Mouse (Mus musculus): ENCODE results near the gene Prpf19. TPM values are rescaled to one million over a fixed set of nuclear protein-coding genes. Genes with fewer than 3 reads are reported as not detected.

The Prpf19 gene
- polyA plus RNA-seq, 1 experiment from 2014 or later: 47.1 TPM

GRCm38 (mm10) chr19:10904512-10904911 is 9.5 kb downstream of the Prpf19 start:
- peaks cover 97% of the 10 kb centered on the region for H3K36me3 ChIP-seq (replicated peaks)
- no peaks in the 10 kb centered on the region for H3K27me3 ChIP-seq (ENCODE audit: poor library complexity, severe bottlenecking)
- H3K4me1 ChIP-seq: no peaks in the 10 kb centered on the region
- 93% methylated on average over 5 of the region's 5 CpGs for WGBS
- no peak overlapping the region for H3K4me3 ChIP-seq
- no peak for DNase-seq (ENCODE audit: extremely low spot score, low spot score)
- H3K27ac ChIP-seq: no peak overlapping the region
- no peaks in the 10 kb centered on the region for H3K9me3 ChIP-seq

- no peaks in the 10 kb centered on the region for H3K27me3 ChIP-seq (ENCODE audit: poor library complexity, severe bottlenecking)
- no peak overlapping the region for H3K4me3 ChIP-seq
- no peak overlapping the region for H3K27ac ChIP-seq
- DNase-seq (ENCODE audit: extremely low spot score, low spot score): no peak
- WGBS: 80% methylated on average over 7 of the region's 7 CpGs
- H3K9me3 ChIP-seq: no peaks in the 10 kb centered on the region
- no peaks in the 10 kb centered on the region for H3K4me1 ChIP-seq
- peaks cover 91% of the 10 kb centered on the region for H3K36me3 ChIP-seq (replicated peaks)
Observed at GRCm38 (mm10) chr19:10904927-10905727, 10.1 kb downstream of the Prpf19 start.

GRCm38 (mm10) chr19:10905728-10906000 is 10.6 kb downstream of the Prpf19 start:
- no peaks in the 10 kb centered on the region for H3K4me1 ChIP-seq
- WGBS: 90% methylated on average over 5 of the region's 5 CpGs
- no peak for DNase-seq (ENCODE audit: extremely low spot score, low spot score)
- H3K9me3 ChIP-seq: no peaks in the 10 kb centered on the region
- peaks cover 86% of the 10 kb centered on the region for H3K36me3 ChIP-seq (replicated peaks)
- H3K27ac ChIP-seq: no peak overlapping the region
- H3K27me3 ChIP-seq (ENCODE audit: poor library complexity, severe bottlenecking): no peaks in the 10 kb centered on the region
- no peak overlapping the region for H3K4me3 ChIP-seq

GRCm38 (mm10) chr19:10907891-10908290 is 12.9 kb downstream of the Prpf19 start:
- 61% methylated on average over 3 of the region's 3 CpGs for WGBS
- peaks cover 63% of the 10 kb centered on the region for H3K36me3 ChIP-seq (replicated peaks)
- H3K27ac ChIP-seq: no peak overlapping the region
- DNase-seq (ENCODE audit: extremely low spot score, low spot score): peak; percentile 50
- no peak overlapping the region for H3K4me3 ChIP-seq
- no peaks in the 10 kb centered on the region for H3K27me3 ChIP-seq (ENCODE audit: poor library complexity, severe bottlenecking)
- no peaks in the 10 kb centered on the region for H3K4me1 ChIP-seq
- H3K9me3 ChIP-seq: no peaks in the 10 kb centered on the region

- Histone ChIP-seq H3K9me3 (no peaks in the 10 kb centered on the region), H3K4me1 (no peaks in the 10 kb centered on the region), H3K36me3 (replicated peaks) (peaks cover 50% of the 10 kb centered on the region), H3K27ac (no peak overlapping the region), H3K27me3 (ENCODE audit: poor library complexity, severe bottlenecking) (no peaks in the 10 kb centered on the region), H3K4me3 (no peak overlapping the region)
- WGBS: 90% methylated on average over 6 of the region's 6 CpGs
- no peak for DNase-seq (ENCODE audit: extremely low spot score, low spot score)
Observed at GRCm38 (mm10) chr19:10909087-10909721, 14.2 kb downstream of the Prpf19 start.

- no peak overlapping the region for H3K27ac ChIP-seq
- DNase-seq (ENCODE audit: extremely low spot score, low spot score): no peak
- H3K4me3 ChIP-seq: no peak overlapping the region
- H3K4me1 ChIP-seq: no peaks in the 10 kb centered on the region
- 81% methylated on average over 7 of the region's 7 CpGs for WGBS
- no peaks in the 10 kb centered on the region for H3K9me3 ChIP-seq
- peaks cover under 1% of the 10 kb centered on the region; the same call in 1 of the 2 replicates for H3K36me3 ChIP-seq (replicated peaks)
- H3K27me3 ChIP-seq (ENCODE audit: poor library complexity, severe bottlenecking): no peaks in the 10 kb centered on the region
Observed at GRCm38 (mm10) chr19:10914291-10914690, 19.3 kb downstream of the Prpf19 start.

- no peaks in the 10 kb centered on the region for H3K27me3 ChIP-seq (ENCODE audit: poor library complexity, severe bottlenecking)
- no peaks in the 10 kb centered on the region for H3K9me3 ChIP-seq
- no peak overlapping the region for H3K4me3 ChIP-seq
- no peak for DNase-seq (ENCODE audit: extremely low spot score, low spot score)
- no peaks in the 10 kb centered on the region for H3K36me3 ChIP-seq (replicated peaks)
- 80% methylated on average over 2 of the region's 2 CpGs for WGBS
- H3K4me1 ChIP-seq: no peaks in the 10 kb centered on the region
- no peak overlapping the region for H3K27ac ChIP-seq
Observed at GRCm38 (mm10) chr19:10914870-10915269, 19.8 kb downstream of the Prpf19 start.

- 73% methylated on average over 5 of the region's 5 CpGs for WGBS
Observed at GRCm38 (mm10) chr19:10916506-10916905, 21.5 kb downstream of the Prpf19 start.

GRCm38 (mm10) chr19:10918321-10918991 is 23.4 kb downstream of the Prpf19 start:
- no peak for DNase-seq (ENCODE audit: extremely low spot score, low spot score)
- Histone ChIP-seq H3K4me3 (no peak overlapping the region), H3K9me3 (no peaks in the 10 kb centered on the region), H3K27me3 (ENCODE audit: poor library complexity, severe bottlenecking) (no peaks in the 10 kb centered on the region), H3K4me1 (no peaks in the 10 kb centered on the region), H3K27ac (no peak overlapping the region), H3K36me3 (replicated peaks) (no peaks in the 10 kb centered on the region)
- WGBS: 92% methylated on average over 10 of the region's 10 CpGs

More at GRCm38 (mm10) chr19:10916506-10916905, 21.5 kb downstream of the Prpf19 start:
- no peaks in the 10 kb centered on the region for H3K9me3 ChIP-seq
- DNase-seq (ENCODE audit: extremely low spot score, low spot score): no peak
- H3K36me3 ChIP-seq (replicated peaks): no peaks in the 10 kb centered on the region
- no peaks in the 10 kb centered on the region for H3K27me3 ChIP-seq (ENCODE audit: poor library complexity, severe bottlenecking)
- no peak overlapping the region for H3K4me3 ChIP-seq
- no peak overlapping the region for H3K27ac ChIP-seq
- no peaks in the 10 kb centered on the region for H3K4me1 ChIP-seq

GRCm38 (mm10) chr19:10920532-10920931 is 25.5 kb downstream of the Prpf19 start, which contains the start of gene Zp1:
Gene Zp1, minus strand, starts transcription at chr19:10920632.
- Histone ChIP-seq H3K36me3 (replicated peaks) (no peaks in the 10 kb centered on the region), H3K4me3 (no peak within 1 kb of the TSS), H3K27ac (no peak within 1 kb of the TSS), H3K27me3 (ENCODE audit: poor library complexity, severe bottlenecking) (no peaks in the 10 kb centered on the region), H3K4me1 (peaks cover 6% of the 10 kb centered on the region), H3K9me3 (no peaks in the 10 kb centered on the region)
- no peak for DNase-seq (ENCODE audit: extremely low spot score, low spot score)
- 65% methylated on average over 2 of the region's 2 CpGs for whole genome bisulfite sequencing

GRCm38 (mm10) chr19:10921058-10921457 is 26.0 kb downstream of the Prpf19 start:
- H3K4me3 ChIP-seq: no peak overlapping the region
- 78% methylated on average over 3 of the region's 3 CpGs for WGBS
- no peak for DNase-seq (ENCODE audit: extremely low spot score, low spot score)
- no peaks in the 10 kb centered on the region for H3K9me3 ChIP-seq
- no peaks in the 10 kb centered on the region for H3K27me3 ChIP-seq (ENCODE audit: poor library complexity, severe bottlenecking)
- peaks cover 12% of the 10 kb centered on the region for H3K4me1 ChIP-seq
- no peak overlapping the region for H3K27ac ChIP-seq
- H3K36me3 ChIP-seq (replicated peaks): no peaks in the 10 kb centered on the region

GRCm38 (mm10) chr19:10924220-10924619 is 29.2 kb downstream of the Prpf19 start:
- Histone ChIP-seq H3K4me3 (no peak overlapping the region), H3K36me3 (replicated peaks) (no peaks in the 10 kb centered on the region), H3K4me1 (peaks cover 23% of the 10 kb centered on the region), H3K27me3 (ENCODE audit: poor library complexity, severe bottlenecking) (no peaks in the 10 kb centered on the region), H3K27ac (no peak overlapping the region), H3K9me3 (no peaks in the 10 kb centered on the region)
- DNase-seq (ENCODE audit: extremely low spot score, low spot score): no peak
- 70% methylated on average over 4 of the region's 4 CpGs for WGBS

- Histone ChIP-seq H3K9me3 (no peaks in the 10 kb centered on the region), H3K27me3 (ENCODE audit: poor library complexity, severe bottlenecking) (no peaks in the 10 kb centered on the region), H3K4me3 (no peak overlapping the region), H3K27ac (peak overlapping the region; percentile 81), H3K36me3 (replicated peaks) (no peaks in the 10 kb centered on the region), H3K4me1 (peaks cover 23% of the 10 kb centered on the region)
- 31% methylated on average over 6 of the region's 6 CpGs for WGBS
- DNase-seq (ENCODE audit: extremely low spot score, low spot score): no peak
Observed at GRCm38 (mm10) chr19:10926123-10926621, 31.1 kb downstream of the Prpf19 start.

All from forebrain, embryonic 10.5 days (tissue).